28 mouse cellular contexts compared by ENCODE assay signal in the genomic region with DNA sequence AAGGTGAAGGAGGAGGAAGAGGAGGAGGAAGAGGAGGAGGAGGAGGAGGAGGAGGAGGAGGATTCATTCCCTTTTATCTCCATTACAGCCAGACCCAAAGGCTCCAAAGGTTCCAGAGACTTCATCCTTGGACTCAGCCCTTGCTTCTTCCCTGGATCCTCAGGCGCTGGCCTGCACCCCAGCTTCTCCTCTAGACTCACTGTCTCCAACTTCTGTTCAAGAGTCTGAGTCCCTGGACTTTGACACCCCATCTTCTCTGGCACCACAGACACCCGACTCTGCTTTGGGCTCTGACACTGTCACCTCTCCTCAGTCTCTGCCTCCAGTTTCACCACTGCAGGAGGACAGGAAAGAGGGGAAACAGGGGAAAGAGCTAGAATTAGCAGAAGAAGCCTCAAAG. TPM values are rescaled to one million over a fixed set of nuclear protein-coding genes. Genes with fewer than 3 reads are reported as not detected.
DNase-seq lines count a peak whose midpoint lies in the region; ATAC-seq and TF ChIP-seq lines count a peak whose summit lies in the region.
"Had no signal": no experiment of that assay in that cellular context is flagged by ENCODE, and none has a peak within 500 bp of the region (broad histone marks: within the 10 kb centered on the region; RNA-seq: fewer than 3 reads in every experiment).

No protein-coding gene starts in this region.

- TF ChIP-seq CTCF in kidney, adult 2 months (conservative IDR thresholded peaks at IDR 0.05; ENCODE audit: insufficient read depth, insufficient read length, low read depth, low read length) = no peak
- no peak for TF ChIP-seq CTCF in left cerebral cortex, adult 2 months (IDR thresholded peaks at IDR 0.05)

- H3K4me3 ChIP-seq in kidney, adult 2 months (ENCODE audit: insufficient read depth, low read depth, low read length) = no peak overlapping the region
- no peak overlapping the region for H3K4me3 ChIP-seq in left cerebral cortex, adult 2 months
- H3K4me3 ChIP-seq in neural tube, embryonic 13.5 days = no peak overlapping the region
- H3K4me3 ChIP-seq: embryonic facial prominence, embryonic 10.5 days; embryonic facial prominence, embryonic 13.5 days; erythroblast, embryonic 14.5 days; forebrain, embryonic 12.5 days; forebrain, embryonic 15.5 days; heart, embryonic 12.5 days; heart, embryonic 15.5 days had no signal

- peaks cover 1% of the 10 kb centered on the region; the same call in 1 of the 2 replicates for H3K36me3 ChIP-seq in kidney, adult 2 months (ENCODE audit: control insufficient read depth, insufficient read depth, low read length)
- H3K36me3 ChIP-seq in neural tube, embryonic 13.5 days = peaks cover 85% of the 10 kb centered on the region

- peak; percentile 66 for DNase-seq in kidney, adult 2 months
- DNase-seq in kidney, postnatal 25 days = no peak
- no peak for DNase-seq in left cerebral cortex, adult 2 months (ENCODE audit: extremely low spot score in 1 of 2, low spot score in 2 of 2)
- no peak for DNase-seq in left cerebral cortex, adult 18-20 months (ENCODE audit: low spot score in 2 of 2)
- DNase-seq in neural tube, embryonic 10.5 days (ENCODE audit: extremely low spot score, low spot score) = no peak
- no peak for DNase-seq in heart, postnatal 4 days
- DNase-seq: adrenal gland, adult 2 months; adrenal gland, postnatal 14 days; cerebellum, adult 11 months; cerebellum, adult 2 months; cerebellum, adult 9-11 months; cerebellum, postnatal 25 days; embryo, embryonic 11 days; gastrocnemius, postnatal 14 days; heart, adult 11 months; heart, postnatal 10 days; heart, postnatal 36 days had no signal

- no peak for TF ChIP-seq POLR2A in kidney, adult 2 months (IDR thresholded peaks at IDR 0.05; ENCODE audit: low read depth, low read length)

- no peak overlapping the region for H3K4me2 ChIP-seq in neural tube, embryonic 13.5 days
- H3K4me2 ChIP-seq: embryonic facial prominence, embryonic 13.5 days; forebrain, embryonic 12.5 days; forebrain, embryonic 15.5 days; heart, embryonic 12.5 days; heart, embryonic 15.5 days; hindbrain, embryonic 14.5 days had no signal

- no peaks in the 10 kb centered on the region for H3K27me3 ChIP-seq in kidney, adult 2 months (replicated peaks; ENCODE audit: control insufficient read depth, insufficient read depth, low read length)
- no peaks in the 10 kb centered on the region for H3K27me3 ChIP-seq in neural tube, embryonic 13.5 days
- H3K27me3 ChIP-seq: embryonic facial prominence, embryonic 13.5 days; forebrain, embryonic 12.5 days; forebrain, embryonic 15.5 days; heart, embryonic 12.5 days; heart, embryonic 15.5 days had no signal

- peaks cover 4% of the 10 kb centered on the region; the same call in 1 of the 2 replicates for H3K4me1 ChIP-seq in kidney, adult 2 months (ENCODE audit: control insufficient read depth, insufficient read depth, low read length)
- H3K4me1 ChIP-seq in neural tube, embryonic 13.5 days (replicated peaks) = peaks cover 10% of the 10 kb centered on the region

- 57% methylated on average over 2 of the region's 2 CpGs for WGBS in kidney, adult 2 months
- WGBS in neural tube, embryonic 13.5 days = 92% methylated on average over 2 of the region's 2 CpGs

- intact Hi-C loops in left cerebral cortex, adult 2 months (cut with DNase I) = loop anchor here (5.0 kb wide), 1 partner anchor 120 kb away; no protein-coding TSS in a partner anchor

- no peak for ATAC-seq in neural tube, embryonic 13.5 days (ENCODE audit: low read depth)
- ATAC-seq: CD4-positive, CD25-positive, alpha-beta regulatory T cell, adult 4 months; forebrain, embryonic 15.5 days; hindbrain, postnatal 0 days had no signal

- H3K9me3 ChIP-seq in neural tube, embryonic 13.5 days = no peaks in the 10 kb centered on the region
- H3K9me3 ChIP-seq: embryonic facial prominence, embryonic 10.5 days; embryonic facial prominence, embryonic 13.5 days; forebrain, embryonic 12.5 days; forebrain, embryonic 15.5 days; heart, embryonic 12.5 days; heart, embryonic 15.5 days had no signal

- no peak overlapping the region for H3K27ac ChIP-seq in kidney, adult 2 months (ENCODE audit: insufficient read depth, low read depth, low read length)
- peak overlapping the region; percentile 81 for H3K27ac ChIP-seq in left cerebral cortex, adult 2 months
- no peak overlapping the region for H3K27ac ChIP-seq in neural tube, embryonic 13.5 days (replicated peaks)
- H3K27ac ChIP-seq: embryonic facial prominence, embryonic 10.5 days; embryonic facial prominence, embryonic 13.5 days; forebrain, embryonic 12.5 days; forebrain, embryonic 15.5 days; heart, embryonic 15.5 days; hindbrain, embryonic 14.5 days; hindbrain, postnatal 0 days had no signal

- 0 out of 2 replicates have a peak overlapping the region, but pooled peaks have one; percentile 13 for H3K9ac ChIP-seq in neural tube, embryonic 13.5 days
- H3K9ac ChIP-seq: embryonic facial prominence, embryonic 13.5 days; forebrain, embryonic 12.5 days; forebrain, embryonic 15.5 days; heart, embryonic 12.5 days; heart, embryonic 15.5 days; hindbrain, embryonic 14.5 days had no signal

RNA-seq across cellular contexts. Expression of a gene that starts 4.6 kb away (rescaled TPM):
- polyA plus RNA-seq in kidney, adult 2 months (2012; rRNA removed) = 203 and 236 TPM in 2 replicates
- 100 to 1,000 TPM; 228 to 236 TPM for total RNA-seq in left cerebral cortex, adult 2 months (2021)
- total RNA-seq in left cerebral cortex, adult 18-20 months (2021) = 100 to 1,000 TPM; 251 to 256 TPM
- polyA plus RNA-seq in neural tube, embryonic 13.5 days (2015; fragmentation: Nextera tagmentation; extraction: Ambion mirVana) = 323 and 328 TPM in 2 replicates
- 100 to 1,000 TPM; 357 to 371 TPM for total RNA-seq in heart, postnatal 4 days (2021)

RNA-seq across cellular contexts. Expression of a gene that starts 8.6 kb away (rescaled TPM):
- polyA plus RNA-seq in kidney, adult 2 months (2012; rRNA removed) = 14.1 and 14.3 TPM in 2 replicates
- 10 to 100 TPM; 21.4 to 22.4 TPM for total RNA-seq in left cerebral cortex, adult 2 months (2021)
- 10 to 100 TPM; 22.5 to 23.7 TPM for total RNA-seq in left cerebral cortex, adult 18-20 months (2021)
- polyA plus RNA-seq in neural tube, embryonic 13.5 days (2015; fragmentation: Nextera tagmentation; extraction: Ambion mirVana) = 29.2 and 30.1 TPM in 2 replicates
- total RNA-seq in heart, postnatal 4 days (2021) = 1 to 10 TPM; 8.3 to 9.6 TPM

RNA-seq across cellular contexts. Expression of a gene that starts 20.6 kb away (rescaled TPM):
- 16.9 and 19.8 TPM in 2 replicates for polyA plus RNA-seq in kidney, adult 2 months (2012; rRNA removed)
- total RNA-seq in left cerebral cortex, adult 2 months (2021) = 10 to 100 TPM; 55.5 to 55.6 TPM
- 10 to 100 TPM; 49.6 to 49.8 TPM for total RNA-seq in left cerebral cortex, adult 18-20 months (2021)
- polyA plus RNA-seq in neural tube, embryonic 13.5 days (2015; fragmentation: Nextera tagmentation; extraction: Ambion mirVana) = 126 and 141 TPM in 2 replicates
- 10 to 100 TPM; 62.5 to 63.8 TPM for total RNA-seq in heart, postnatal 4 days (2021)

RNA-seq across cellular contexts. Expression of a gene that starts 26.8 kb away (rescaled TPM):
- 11.9 TPM in 2 replicates for polyA plus RNA-seq in kidney, adult 2 months (2012; rRNA removed)
- total RNA-seq in left cerebral cortex, adult 2 months (2021) = 10 to 100 TPM; 22.5 to 32.2 TPM
- total RNA-seq in left cerebral cortex, adult 18-20 months (2021) = 10 to 100 TPM; 18.6 to 23.5 TPM
- polyA plus RNA-seq in neural tube, embryonic 13.5 days (2015; fragmentation: Nextera tagmentation; extraction: Ambion mirVana) = 4.8 and 4.9 TPM in 2 replicates
- total RNA-seq in heart, postnatal 4 days (2021) = 100 to 1,000 TPM; 303 to 328 TPM

RNA-seq across cellular contexts. Expression of a gene that starts 32.9 kb away (rescaled TPM):
- polyA plus RNA-seq in kidney, adult 2 months (2012; rRNA removed) = 35.1 and 35.7 TPM in 2 replicates
- total RNA-seq in left cerebral cortex, adult 2 months (2021) = 10 to 100 TPM; 11.0 to 13.7 TPM
- 10 to 100 TPM in 1 of 2 experiments, 1 to 10 TPM in 1; 9.0 to 11.5 TPM for total RNA-seq in left cerebral cortex, adult 18-20 months (2021)
- polyA plus RNA-seq in neural tube, embryonic 13.5 days (2015; fragmentation: Nextera tagmentation; extraction: Ambion mirVana) = 11.8 and 12.2 TPM in 2 replicates
- 10 to 100 TPM; 15.4 to 16.6 TPM for total RNA-seq in heart, postnatal 4 days (2021)
